Comparison of ENCODE assay signal across 8 mouse cellular contexts in genomic region chr12:100626273-100626990, GRCm38 (mm10).
A peak's percentile ranks its signal among the peaks of the same experiment; 100 is the strongest.
DNase-seq lines count a peak whose midpoint lies in the region; ATAC-seq and TF ChIP-seq lines count a peak whose summit lies in the region.

No protein-coding gene starts in this region.

- no peak for TF ChIP-seq CTCF in bone marrow macrophage, adult 2 months (IDR thresholded peaks at IDR 0.05; ENCODE audit: low read depth, low read length)

- no peaks in the 10 kb centered on the region for H3K9me3 ChIP-seq in limb, embryonic 11.5 days (ENCODE audit: control insufficient read depth, low read length)
- H3K9me3 ChIP-seq in hindbrain, embryonic 16.5 days (ENCODE audit: control insufficient read depth, low read length), result no peaks in the 10 kb centered on the region

- ATAC-seq in limb, embryonic 11.5 days (ENCODE audit: insufficient number of reproducible peaks, low FRiP score, low TSS enrichment, low read depth), result no peak
- ATAC-seq in megakaryocyte progenitor cell, adult 5-6 weeks (replicated peaks; ENCODE audit: poor library complexity), result peak; percentile 85
- no peak for ATAC-seq in hindbrain, embryonic 16.5 days

- TF ChIP-seq POLR2A in bone marrow macrophage, adult 2 months (IDR thresholded peaks at IDR 0.05; ENCODE audit: borderline replicate concordance, low read depth, low read length), result no peak

- H3K27me3 ChIP-seq in limb, embryonic 11.5 days (ENCODE audit: control insufficient read depth, insufficient read depth, low read length), result no peaks in the 10 kb centered on the region
- H3K27me3 ChIP-seq in hindbrain, embryonic 16.5 days (replicated peaks; ENCODE audit: control insufficient read depth, insufficient read depth, low read length), result no peaks in the 10 kb centered on the region

- H3K4me2 ChIP-seq in limb, embryonic 11.5 days (ENCODE audit: low read depth, severe bottlenecking), result no peak overlapping the region
- H3K4me2 ChIP-seq in hindbrain, embryonic 16.5 days (ENCODE audit: low read length), result no peak overlapping the region

- peaks cover 15% of the 10 kb centered on the region for H3K4me1 ChIP-seq in bone marrow macrophage, adult 2 months (ENCODE audit: control insufficient read depth, insufficient read depth, low read length)
- H3K4me1 ChIP-seq in limb, embryonic 11.5 days (ENCODE audit: control insufficient read depth, insufficient read depth, low read length), result peaks cover 7% of the 10 kb centered on the region; the same call in 1 of the 2 replicates
- H3K4me1 ChIP-seq in hindbrain, embryonic 16.5 days (ENCODE audit: control insufficient read depth, insufficient read depth, low read depth, low read length), result no peaks in the 10 kb centered on the region

- H3K36me3 ChIP-seq in limb, embryonic 11.5 days (ENCODE audit: control insufficient read depth, insufficient read depth, low read length), result no peaks in the 10 kb centered on the region
- no peaks in the 10 kb centered on the region for H3K36me3 ChIP-seq in hindbrain, embryonic 16.5 days (ENCODE audit: control insufficient read depth, insufficient read depth, low read length)

- DNase-seq in kidney, adult 9 months, result peak; percentile 19
- DNase-seq in kidney, adult 8-10 months, result no peak
- DNase-seq in limb, embryonic 11.5 days (ENCODE audit: low spot score), result no peak
- DNase-seq in adrenal gland, postnatal 10 days, result no peak
- no peak for DNase-seq in layer of hippocampus, postnatal 10 days (ENCODE audit: low spot score in 2 of 2)

- peak overlapping the region; percentile 75 for H3K27ac ChIP-seq in bone marrow macrophage, adult 2 months (ENCODE audit: insufficient read depth, low read depth, low read length)
- H3K27ac ChIP-seq in limb, embryonic 11.5 days (replicated peaks; ENCODE audit: low read depth, low read length), result peak overlapping the region; percentile 51
- H3K27ac ChIP-seq in hindbrain, embryonic 16.5 days (ENCODE audit: low read depth, low read length), result no peak overlapping the region

- peak overlapping the region; percentile 7; the same call in 1 of the 2 replicates for H3K4me3 ChIP-seq in bone marrow macrophage, adult 2 months (ENCODE audit: insufficient read depth, low read length)
- no peak overlapping the region for H3K4me3 ChIP-seq in limb, embryonic 11.5 days (ENCODE audit: low read depth, low read length)
- H3K4me3 ChIP-seq in hindbrain, embryonic 16.5 days (ENCODE audit: low read length), result no peak overlapping the region

- H3K9ac ChIP-seq in limb, embryonic 11.5 days (ENCODE audit: low read length), result no peak overlapping the region
- no peak overlapping the region for H3K9ac ChIP-seq in hindbrain, embryonic 16.5 days (ENCODE audit: low read depth, low read length)

- WGBS in limb, embryonic 11.5 days, result 77% methylated on average over 4 of the region's 4 CpGs
- 80% methylated on average over 4 of the region's 4 CpGs for WGBS in hindbrain, embryonic 16.5 days
